Mouse (Mus musculus) small intestine, adult 2 months (tissue): ENCODE data around the gene Cib3.

ENCODE experiments used
- CTCF ChIP-seq: fragments of 200-500 bp; IDR thresholded peaks from 2 replicates; pipeline ENCODE4 v1.5.1; 2012; ENCODE audit warnings: low read depth, mild to moderate bottlenecking, control low read depth, inconsistent platforms, low read length, moderate library complexity, mixed read lengths; ENCODE audit not compliant: insufficient replicate concordance, insufficient read length; ENCODE audit errors: extremely low read depth
- POLR2A ChIP-seq: fragments of 200-500 bp; IDR thresholded peaks from 2 replicates; pipeline ENCODE4 v1.6.1; 2012; ENCODE audit warnings: low read depth, mild to moderate bottlenecking, control low read depth, inconsistent platforms, low read length, moderate library complexity

DNA sequence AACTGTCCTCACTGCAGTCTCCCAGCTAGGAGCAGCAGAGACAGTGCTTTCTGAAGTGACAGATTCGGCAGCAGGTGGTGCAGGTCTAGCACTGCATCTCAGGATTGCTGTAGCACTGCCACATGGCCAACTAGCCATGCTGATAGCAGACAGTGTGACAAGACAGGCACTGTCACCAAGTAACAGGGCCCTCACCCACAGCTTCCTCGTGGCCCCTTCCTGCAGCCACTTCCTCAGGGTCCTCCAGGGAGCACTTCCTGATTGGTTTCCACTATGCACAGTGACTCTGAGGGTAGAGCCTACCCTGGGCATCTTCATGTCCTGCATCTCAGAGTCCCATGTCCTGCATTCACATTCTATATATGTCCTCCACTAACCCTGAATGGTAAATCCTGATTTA, 32.0 kb upstream of the Cib3 start:
- TF ChIP-seq POLR2A (no peak), CTCF (no peak)
